Comparison of ENCODE assay signal across 10 mouse cellular contexts in the genomic region with DNA sequence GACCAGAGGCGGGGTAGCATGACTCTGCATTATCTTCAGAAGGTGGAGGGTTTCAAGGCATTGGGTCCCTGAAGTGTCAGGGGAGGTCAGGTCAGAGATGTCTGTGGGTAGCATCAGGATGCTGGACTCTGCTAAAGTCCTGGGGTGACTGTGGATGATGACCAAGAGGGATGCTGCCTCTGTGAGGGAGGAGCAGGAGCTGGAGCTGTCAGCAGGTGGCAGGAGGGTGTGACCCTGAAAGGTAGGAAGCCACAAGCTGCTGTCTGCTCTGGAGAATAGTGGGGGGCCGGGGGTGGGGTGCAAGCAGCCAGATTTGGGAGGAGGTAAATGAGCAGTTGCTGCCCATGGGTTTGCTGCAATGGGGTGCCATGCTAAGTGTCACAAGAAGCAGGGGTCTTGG. TPM values are rescaled to one million over a fixed set of nuclear protein-coding genes. Genes with fewer than 3 reads are reported as not detected.
A peak's percentile ranks its signal among the peaks of the same experiment; 100 is the strongest.
DNase-seq lines count a peak whose midpoint lies in the region; ATAC-seq and TF ChIP-seq lines count a peak whose summit lies in the region.
"Had no signal": no experiment of that assay in that cellular context is flagged by ENCODE, and none has a peak within 500 bp of the region (broad histone marks: within the 10 kb centered on the region; RNA-seq: fewer than 3 reads in every experiment).

No protein-coding gene starts in this region.

- H3K9me3 ChIP-seq in hindbrain, embryonic 16.5 days (ENCODE audit: control insufficient read depth, low read length): no peaks in the 10 kb centered on the region
- H3K9me3 ChIP-seq: heart, embryonic 10.5 days had no signal

- H3K27ac ChIP-seq in layer of hippocampus, adult 2 months: peak overlapping the region; percentile 79; the same call in 1 of the 2 replicates
- H3K27ac ChIP-seq in hindbrain, embryonic 16.5 days (ENCODE audit: low read depth, low read length): peak overlapping the region; percentile 96

- no peak for DNase-seq in layer of hippocampus, adult 2 months (ENCODE audit: low spot score in 2 of 2)
- no peak for DNase-seq in layer of hippocampus, adult 8-10 months (ENCODE audit: low spot score in 2 of 2)
- peak; percentile 73 for DNase-seq in brain, adult 2 months (ENCODE audit: low read depth, low spot score)
- peak; percentile 21 for DNase-seq in naive thymus-derived CD4-positive, alpha-beta T cell, adult 2 months (ENCODE audit: low read depth)
- DNase-seq in spleen, adult 18-20 months: no peak
- DNase-seq in heart, adult 8-10 months (ENCODE audit: low spot score): no peak
- DNase-seq in T-cell, adult 2 months (ENCODE audit: low spot score): no peak
- DNase-seq: cerebellum, adult 11-12 months had no signal

- no peak for TF ChIP-seq CTCF in layer of hippocampus, adult 2 months (conservative IDR thresholded peaks at IDR 0.05)

- no peaks in the 10 kb centered on the region for H3K27me3 ChIP-seq in hindbrain, embryonic 16.5 days (replicated peaks; ENCODE audit: control insufficient read depth, insufficient read depth, low read length)

- peaks cover 7% of the 10 kb centered on the region for H3K36me3 ChIP-seq in hindbrain, embryonic 16.5 days (ENCODE audit: control insufficient read depth, insufficient read depth, low read length)

- peak overlapping the region; percentile 91 for H3K4me2 ChIP-seq in hindbrain, embryonic 16.5 days (ENCODE audit: low read length)

- WGBS in hindbrain, embryonic 16.5 days: 59% methylated on average over 2 of the region's 2 CpGs

- ATAC-seq in hindbrain, embryonic 16.5 days: peak; percentile 3; the same call in 1 of the 2 replicates

- H3K9ac ChIP-seq in hindbrain, embryonic 16.5 days (ENCODE audit: low read depth, low read length): peak overlapping the region; percentile 83

- H3K4me1 ChIP-seq in hindbrain, embryonic 16.5 days (ENCODE audit: control insufficient read depth, insufficient read depth, low read depth, low read length): peaks cover 43% of the 10 kb centered on the region

- peak overlapping the region; percentile 51; the same call in 1 of the 2 replicates for H3K4me3 ChIP-seq in layer of hippocampus, adult 2 months
- peak overlapping the region; percentile 69 for H3K4me3 ChIP-seq in hindbrain, embryonic 16.5 days (ENCODE audit: low read length)

RNA-seq across cellular contexts. Expression of a gene that starts 18.0 kb away (rescaled TPM):
- 100 to 1,000 TPM; 146 to 154 TPM for total RNA-seq in layer of hippocampus, adult 2 months (2021)
- total RNA-seq in layer of hippocampus, adult 8-10 months (2022): 100 to 1,000 TPM; 120 to 145 (median 132) TPM
- polyA plus RNA-seq in hindbrain, embryonic 16.5 days (2015; fragmentation: Nextera tagmentation; extraction: Ambion mirVana): 57.2 and 65.4 TPM in 2 replicates
- 100 to 1,000 TPM; 481 to 555 (median 528) TPM for total RNA-seq in heart, adult 8-10 months (2022)

RNA-seq across cellular contexts. Expression of a gene that starts 53.2 kb away (rescaled TPM):
- under 1 TPM; 0.17 to 0.26 TPM for total RNA-seq in layer of hippocampus, adult 2 months (2021)
- under 1 TPM; 0.31 to 0.37 (median 0.36) TPM for total RNA-seq in layer of hippocampus, adult 8-10 months (2022)
- 0.50 and 0.55 TPM in 2 replicates for polyA plus RNA-seq in hindbrain, embryonic 16.5 days (2015; fragmentation: Nextera tagmentation; extraction: Ambion mirVana)
- under 1 TPM in 2 of 4 experiments, not detected in 2; 0.09 to 0.11 TPM for total RNA-seq in heart, adult 8-10 months (2022)

RNA-seq across cellular contexts. Expression of a gene that starts 57.3 kb away (rescaled TPM):
- 10 to 100 TPM; 14.6 to 15.7 TPM for total RNA-seq in layer of hippocampus, adult 2 months (2021)
- 10 to 100 TPM; 13.9 to 16.5 (median 15.6) TPM for total RNA-seq in layer of hippocampus, adult 8-10 months (2022)
- 15.5 and 17.3 TPM in 2 replicates for polyA plus RNA-seq in hindbrain, embryonic 16.5 days (2015; fragmentation: Nextera tagmentation; extraction: Ambion mirVana)
- 10 to 100 TPM; 15.6 to 16.6 (median 16.5) TPM for total RNA-seq in heart, adult 8-10 months (2022)

Comparison
In these comparisons a context has a peak if more than half of its experiments do, and no peak if none do; other contexts are left out.
1. DNase-seq: peak in brain, adult 2 months (single experiment) and naive thymus-derived CD4-positive, alpha-beta T cell, adult 2 months (single experiment); none in layer of hippocampus, adult 2 months (0 of 2), layer of hippocampus, adult 8-10 months (0 of 2), spleen, adult 18-20 months (0 of 2), heart, adult 8-10 months (single experiment) and T-cell, adult 2 months (single experiment).